Mouse (Mus musculus): ENCODE results near the gene Kif21b.
A peak's percentile ranks its signal among the peaks of the same experiment; 100 is the strongest.

Gene Kif21b

DNA sequence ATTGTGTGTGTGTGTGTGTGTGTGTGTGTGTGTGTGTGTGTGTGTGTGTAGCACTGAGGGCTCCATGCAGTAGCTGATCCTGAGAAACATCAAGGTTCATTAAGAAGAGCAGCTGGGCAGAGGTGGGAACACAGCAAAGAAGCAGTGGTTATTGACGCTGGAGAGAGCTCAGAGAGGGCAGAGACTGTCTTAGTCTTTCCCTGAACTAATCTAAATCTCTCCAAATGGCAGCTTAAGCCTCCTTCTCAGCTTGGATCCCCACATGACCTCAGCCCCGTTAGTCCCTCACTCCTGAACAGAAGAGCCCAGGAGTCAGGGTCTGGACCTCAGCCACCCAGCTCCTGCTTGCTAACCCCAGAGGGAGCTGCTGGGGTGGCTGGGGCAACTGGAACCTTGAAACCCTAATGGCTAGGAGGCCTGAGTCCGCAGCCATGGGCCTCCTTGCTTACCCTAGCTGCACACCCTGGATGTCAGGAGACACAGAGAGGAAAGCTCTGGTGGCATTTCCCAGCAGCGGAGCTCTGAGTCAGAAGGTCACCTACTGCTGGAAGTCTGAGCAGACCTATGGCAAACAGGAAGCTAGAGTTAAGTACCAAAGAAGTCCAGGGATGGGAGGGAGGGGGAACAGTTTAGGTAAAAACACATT lies 2.1 kb upstream of the Kif21b start:
- DNase-seq (ENCODE audit: low spot score in 2 of 2) = no peak

DNA sequence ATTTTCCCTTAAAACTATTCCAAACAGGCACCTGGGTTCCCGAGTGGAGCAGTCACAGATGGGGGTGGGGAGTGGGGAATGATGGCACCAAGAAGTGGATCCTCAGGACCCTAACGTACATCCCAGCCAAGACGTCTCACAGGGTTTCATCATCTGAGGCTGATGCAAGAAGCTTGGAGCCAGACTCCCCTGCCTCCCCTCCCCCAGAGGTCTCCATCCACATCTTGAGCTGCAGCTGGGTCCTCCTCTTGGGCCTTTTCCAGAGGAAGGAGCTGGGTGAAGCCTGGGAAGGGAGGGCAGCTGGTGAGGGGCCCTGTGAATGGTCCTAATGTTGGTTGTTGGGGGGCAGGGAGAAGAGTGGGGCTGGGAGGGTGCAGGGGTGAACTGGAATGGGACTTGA lies 1.1 kb upstream of the Kif21b start:
- no peak for DNase-seq (ENCODE audit: low spot score in 2 of 2)

DNA sequence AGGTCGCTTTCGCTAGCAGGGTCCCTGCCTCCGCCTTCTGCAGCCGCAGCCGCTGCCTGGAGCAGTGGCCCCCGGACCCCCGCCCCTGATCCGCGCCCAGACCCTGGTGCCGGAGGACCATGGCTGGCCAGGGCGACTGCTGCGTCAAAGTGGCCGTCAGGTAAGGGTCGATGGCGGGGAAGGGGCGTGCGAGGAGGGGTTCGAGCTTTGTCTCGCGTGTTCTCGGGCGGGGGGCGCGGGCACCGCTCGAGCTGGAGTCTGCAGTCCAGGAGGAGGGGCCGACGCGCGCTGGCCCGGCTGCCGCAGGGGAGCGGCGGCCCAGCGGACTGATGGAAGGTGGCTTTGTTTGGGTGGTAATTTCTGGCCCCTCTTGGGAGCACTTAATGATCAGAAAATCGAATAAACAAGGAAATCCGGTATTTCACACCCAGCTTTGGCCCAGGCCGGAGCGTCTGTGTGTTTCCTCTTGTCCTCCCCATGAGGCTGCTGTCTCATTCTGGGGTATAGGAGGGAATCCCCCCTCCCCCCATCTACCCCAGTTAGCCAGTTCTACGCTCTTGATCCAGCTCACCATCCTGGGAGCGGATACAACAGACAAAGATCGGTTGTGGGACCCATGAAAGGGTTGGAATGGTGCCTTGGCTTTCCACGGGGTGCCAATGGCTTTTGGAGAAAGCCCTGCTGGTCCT lies 558 bp downstream of the Kif21b start:
- DNase-seq (ENCODE audit: low spot score in 2 of 2) = peak; percentile 70 to 75

- peak in 1 of 2 experiments; percentile 34 for DNase-seq (ENCODE audit: low spot score in 2 of 2)
These were observed 1.4 kb downstream of the Kif21b start for GRCm38 (mm10) chr1:136132386-136133201.

- no peak for DNase-seq (ENCODE audit: low spot score in 2 of 2)
These were observed 2.5 kb downstream of the Kif21b start for GRCm38 (mm10) chr1:136133570-136134240.

DNA sequence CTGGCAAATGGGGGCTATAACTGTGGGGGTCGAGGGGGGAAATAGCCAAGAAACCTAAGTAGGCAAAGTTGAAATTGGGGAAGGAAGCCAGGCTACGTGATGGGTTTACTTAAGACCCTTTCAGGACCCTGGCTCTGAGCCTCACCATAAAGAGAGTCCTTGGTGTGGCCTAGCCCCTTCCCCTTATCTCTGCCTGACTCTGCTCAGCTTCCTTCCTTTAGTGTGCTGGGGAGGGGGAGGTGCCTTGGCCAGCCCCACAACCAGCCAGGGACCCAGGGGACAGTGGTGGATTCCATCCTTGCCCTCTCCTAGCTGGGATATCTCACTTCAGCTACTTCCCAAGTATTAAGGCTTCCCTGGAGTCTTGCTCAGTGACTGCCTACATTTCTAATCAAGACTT lies 3.4 kb downstream of the Kif21b start:
- DNase-seq (ENCODE audit: low spot score in 2 of 2) = peak in 1 of 2 experiments; percentile 11

DNA sequence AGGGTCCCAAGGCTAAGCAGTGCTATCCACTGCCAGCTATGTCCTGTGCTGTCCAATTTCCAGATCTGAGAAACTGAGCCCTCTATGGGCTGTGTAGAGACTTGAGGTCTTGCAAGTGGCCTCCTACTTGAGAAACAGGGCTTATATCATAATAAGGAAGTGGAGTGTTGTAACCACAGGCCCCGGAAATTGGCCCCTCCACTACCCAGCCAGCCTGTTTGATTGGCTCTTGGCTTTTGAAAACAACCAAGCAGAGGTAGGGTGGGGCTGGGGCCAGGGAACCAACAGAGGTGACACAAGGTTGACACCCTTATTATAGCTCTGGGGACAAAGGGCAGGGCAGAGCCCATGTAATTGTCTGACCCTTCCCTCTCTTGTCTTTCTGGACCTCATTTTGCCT lies 3.9 kb downstream of the Kif21b start:
- peak; percentile 93 to 94 for DNase-seq (ENCODE audit: low spot score in 2 of 2)

GRCm38 (mm10) chr1:136135777-136136444 lies 4.7 kb downstream of the Kif21b start:
- peak; percentile 68 to 70 for DNase-seq (ENCODE audit: low spot score in 2 of 2)

GRCm38 (mm10) chr1:136136547-136136946 lies 5.4 kb downstream of the Kif21b start:
- peak in 1 of 2 experiments; percentile 21 for DNase-seq (ENCODE audit: low spot score in 2 of 2)

- DNase-seq (ENCODE audit: low spot score in 2 of 2) = no peak
These were observed 5.9 kb downstream of the Kif21b start for GRCm38 (mm10) chr1:136137071-136137531.

GRCm38 (mm10) chr1:136137575-136137974 lies 6.4 kb downstream of the Kif21b start:
- DNase-seq (ENCODE audit: low spot score in 2 of 2) = peak; percentile 58 to 67

DNA sequence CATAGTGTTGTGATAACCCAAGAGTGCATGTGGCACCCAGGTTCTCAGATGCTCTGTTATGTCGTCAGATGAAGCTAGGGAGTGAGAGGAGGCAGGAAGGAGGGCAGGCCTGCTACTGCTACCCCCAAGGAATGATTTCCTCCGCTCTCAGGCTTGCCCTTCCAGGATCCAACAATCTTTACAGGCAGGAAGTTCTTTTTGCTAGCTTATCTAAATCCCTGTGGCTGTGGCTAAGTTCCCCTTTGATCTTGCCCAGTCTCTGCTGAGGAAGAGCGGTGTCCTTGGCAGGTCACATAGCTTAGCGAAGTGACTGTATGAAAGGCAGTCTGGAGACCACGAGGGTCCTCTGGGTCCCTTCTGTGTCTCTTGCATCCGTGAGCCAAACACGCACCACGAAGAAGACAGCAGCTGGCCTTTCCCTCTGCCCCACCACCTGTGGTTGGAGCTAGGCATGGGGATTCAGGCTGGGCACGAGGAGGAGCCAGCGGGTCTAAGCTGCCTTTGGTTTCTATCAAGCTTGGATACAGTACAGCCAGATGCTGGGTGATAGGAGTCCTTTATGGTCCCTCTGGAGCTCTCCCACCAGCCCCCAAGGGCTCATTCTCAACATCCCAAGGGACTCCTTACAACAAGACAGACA lies 7.1 kb downstream of the Kif21b start:
- DNase-seq (ENCODE audit: low spot score in 2 of 2) = no peak

- peak; percentile 87 to 90 for DNase-seq (ENCODE audit: low spot score in 2 of 2)
These were observed 8.9 kb downstream of the Kif21b start for GRCm38 (mm10) chr1:136139990-136140640.

DNA sequence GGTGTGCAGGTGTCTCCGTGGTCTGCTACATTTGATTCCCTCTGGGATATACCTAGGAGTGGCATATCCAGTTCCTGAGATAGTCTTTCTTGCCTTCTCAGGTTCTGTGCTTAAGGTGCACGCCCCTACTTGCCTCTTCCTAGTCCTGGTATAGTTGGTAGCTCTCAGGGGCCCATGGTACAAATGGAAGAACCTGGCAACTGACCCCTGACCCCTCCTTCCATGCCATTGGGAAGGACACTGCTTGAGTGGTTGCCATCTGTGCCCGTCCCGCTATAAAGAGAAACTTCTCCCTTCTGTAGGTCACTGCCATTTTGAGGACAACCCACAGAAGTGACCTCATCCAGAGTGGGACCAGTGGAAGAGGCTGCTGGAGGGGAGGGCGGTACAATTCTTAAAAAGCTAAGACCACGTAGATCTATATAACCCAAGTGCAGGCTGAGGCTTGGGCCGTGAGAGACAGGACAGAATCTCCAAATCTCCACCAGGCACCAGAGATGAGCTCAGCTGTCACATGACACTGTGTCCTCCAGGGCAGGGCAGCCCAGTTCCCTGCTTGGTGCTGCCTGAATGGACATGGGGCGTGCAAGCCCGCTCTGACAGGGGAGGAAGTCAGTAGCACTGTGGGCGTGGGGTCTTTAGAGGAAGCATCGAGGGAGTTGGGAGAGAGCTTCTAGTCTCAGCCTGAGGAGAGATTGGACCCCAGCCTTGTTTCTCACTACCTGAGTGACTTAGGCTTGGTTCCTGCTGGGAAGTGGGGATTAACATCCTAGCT lies 10.2 kb downstream of the Kif21b start:
- DNase-seq (ENCODE audit: low spot score in 2 of 2) = peak; percentile 47 to 55

DNA sequence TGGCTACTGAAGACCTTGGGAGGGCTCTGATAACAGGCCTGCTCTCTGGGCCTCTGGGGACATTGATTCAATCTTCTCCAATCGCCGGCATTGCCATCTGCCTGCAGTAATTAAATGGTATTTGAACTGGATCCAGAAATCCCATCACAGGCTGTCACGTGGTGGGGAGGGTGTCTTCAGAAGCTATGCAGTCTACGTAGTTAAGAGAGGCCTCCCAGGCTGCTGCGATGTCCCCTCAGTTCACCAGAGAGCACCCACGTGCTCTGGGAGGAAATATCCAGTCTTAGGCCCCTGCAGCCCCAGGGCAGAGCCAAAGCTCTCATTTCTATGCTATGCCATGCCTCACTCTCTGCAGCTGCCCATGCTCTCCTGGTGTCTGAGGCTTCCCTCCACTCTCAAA lies 11.1 kb downstream of the Kif21b start:
- no peak for DNase-seq (ENCODE audit: low spot score in 2 of 2)

- DNase-seq (ENCODE audit: low spot score in 2 of 2) = no peak
These were observed 12.3 kb downstream of the Kif21b start for GRCm38 (mm10) chr1:136143514-136143913.

- DNase-seq (ENCODE audit: low spot score in 2 of 2) = no peak
These were observed 18.5 kb downstream of the Kif21b start for GRCm38 (mm10) chr1:136149702-136150101.

DNA sequence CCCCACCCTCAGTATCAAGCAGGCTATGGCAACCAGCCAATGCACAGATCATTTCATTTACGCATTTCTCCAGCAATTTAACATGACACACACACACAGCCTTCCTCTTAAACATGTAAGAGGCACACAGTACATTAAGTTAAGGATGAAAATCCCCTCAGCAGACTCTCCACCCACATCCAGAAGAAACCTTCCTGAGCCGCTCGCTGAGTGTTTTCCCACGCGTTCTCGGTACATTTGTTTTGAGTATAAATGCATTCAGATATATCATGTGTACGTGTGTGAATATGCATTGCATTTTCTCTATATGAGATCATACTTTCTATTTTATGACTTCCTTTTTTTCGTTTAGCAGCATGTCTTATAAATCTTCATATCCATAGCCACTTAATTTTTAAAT lies 20.2 kb downstream of the Kif21b start:
- no peak for DNase-seq (ENCODE audit: low spot score in 2 of 2)

GRCm38 (mm10) chr1:136156304-136156703 lies 25.1 kb downstream of the Kif21b start:
- DNase-seq (ENCODE audit: low spot score in 2 of 2) = no peak

DNA sequence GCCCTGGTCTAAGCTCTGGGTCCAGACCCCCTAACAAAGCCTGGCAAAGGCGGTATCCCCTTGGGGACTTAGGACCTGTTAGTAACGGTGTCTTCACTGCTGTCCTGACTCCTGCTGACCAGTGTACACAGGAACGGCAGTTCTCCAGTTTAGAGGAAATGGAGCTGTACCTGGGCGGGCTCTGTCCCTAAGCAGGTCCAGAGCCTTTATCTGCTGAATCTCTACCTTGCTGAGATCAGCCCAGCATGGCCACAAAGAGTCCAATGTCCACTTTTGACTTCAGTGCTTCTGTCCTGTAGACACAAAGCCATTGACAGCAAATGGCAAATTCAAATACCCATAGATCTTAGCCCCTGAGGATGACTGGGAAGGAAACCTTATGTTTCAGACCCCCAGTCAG lies 25.8 kb downstream of the Kif21b start:
- no peak for DNase-seq (ENCODE audit: low spot score in 2 of 2)
